Mouse (Mus musculus) liver, embryonic 16.5 days (tissue): Measurements from ENCODE around the gene Slc10a7. TPM values are rescaled to one million over a fixed set of nuclear protein-coding genes. Genes with fewer than 3 reads are reported as not detected.
"Not testable (repeated sequence)": the region's sequence is repeated elsewhere in the genome, so short reads cannot be mapped to it uniquely, and the experiment has no call there.

Source experiments
- ATAC-seq: fragments of 200-750 bp; cut with Nextera tagmentation; 2 replicates; pipeline ENCODE4 v1.8.0; 2017; ENCODE audit warnings: low read depth, mild to moderate bottlenecking, moderate number of reproducible peaks, moderate library complexity
- H3K27ac ChIP-seq: fragments of 300-500 bp; sonication (generic); 2 replicates; pipeline ENCODE4 v1.5.1; 2014; ENCODE audit warnings: mild to moderate bottlenecking, low read length
- H3K27me3 ChIP-seq: fragments of 300-500 bp; sonication (generic); 2 replicates; pipeline ENCODE4 v1.6.1; 2014; ENCODE audit warnings: low read depth, low read length, mixed read lengths; ENCODE audit not compliant: control insufficient read depth, insufficient read depth
- H3K36me3 ChIP-seq: fragments of 300-500 bp; sonication (generic); 2 replicates; pipeline ENCODE4 v1.6.1; 2014; ENCODE audit warnings: mild to moderate bottlenecking; ENCODE audit not compliant: control insufficient read depth, insufficient read depth
- H3K4me1 ChIP-seq: fragments of 300-500 bp; sonication (generic); 2 replicates; pipeline ENCODE4 v1.6.1; 2014; ENCODE audit warnings: low read depth, low read length, mixed read lengths; ENCODE audit not compliant: control insufficient read depth
- H3K4me2 ChIP-seq: fragments of 300-500 bp; sonication (generic); 2 replicates; pipeline ENCODE4 v1.6.1; 2014; ENCODE audit warnings: low read depth, low read length, mixed read lengths
- H3K4me3 ChIP-seq: fragments of 300-500 bp; sonication (generic); 2 replicates; pipeline ENCODE4 v1.5.1; 2014; ENCODE audit warnings: low read depth, mild to moderate bottlenecking, low read length
- H3K9ac ChIP-seq: fragments of 300-500 bp; sonication (generic); 2 replicates; pipeline ENCODE4 v1.6.1; 2014; ENCODE audit warnings: low read depth, low read length
- H3K9me3 ChIP-seq: fragments of 300-500 bp; sonication (generic); replicated peaks from 2 replicates; pipeline ENCODE4 v1.6.1; 2016; ENCODE audit warnings: low read length; ENCODE audit not compliant: control insufficient read depth
- WGBS: fragments of 180-500 bp; shearing (Covaris S2); extraction: QIAGEN DNeasy Blood & Tissue Kit; methylation state at CpG from one replicate; pipeline ENCODE4 v1.1.7; 2014; ENCODE audit not compliant: insufficient replicate concordance; 5-methylcytosine and 5-hydroxymethylcytosine counted together
- polyA plus RNA-seq: library from polyadenylated mRNA; unstranded; fragments of >200 nt; fragmentation: Nextera tagmentation; extraction: Ambion mirVana; gene quantifications from 2 replicates; pipeline ENCODE4 v1.2.1, GENCODE M21; 2015

Gene Slc10a7
- polyA plus RNA-seq, 1 experiment from 2014 or later = 6.2 TPM

DNA sequence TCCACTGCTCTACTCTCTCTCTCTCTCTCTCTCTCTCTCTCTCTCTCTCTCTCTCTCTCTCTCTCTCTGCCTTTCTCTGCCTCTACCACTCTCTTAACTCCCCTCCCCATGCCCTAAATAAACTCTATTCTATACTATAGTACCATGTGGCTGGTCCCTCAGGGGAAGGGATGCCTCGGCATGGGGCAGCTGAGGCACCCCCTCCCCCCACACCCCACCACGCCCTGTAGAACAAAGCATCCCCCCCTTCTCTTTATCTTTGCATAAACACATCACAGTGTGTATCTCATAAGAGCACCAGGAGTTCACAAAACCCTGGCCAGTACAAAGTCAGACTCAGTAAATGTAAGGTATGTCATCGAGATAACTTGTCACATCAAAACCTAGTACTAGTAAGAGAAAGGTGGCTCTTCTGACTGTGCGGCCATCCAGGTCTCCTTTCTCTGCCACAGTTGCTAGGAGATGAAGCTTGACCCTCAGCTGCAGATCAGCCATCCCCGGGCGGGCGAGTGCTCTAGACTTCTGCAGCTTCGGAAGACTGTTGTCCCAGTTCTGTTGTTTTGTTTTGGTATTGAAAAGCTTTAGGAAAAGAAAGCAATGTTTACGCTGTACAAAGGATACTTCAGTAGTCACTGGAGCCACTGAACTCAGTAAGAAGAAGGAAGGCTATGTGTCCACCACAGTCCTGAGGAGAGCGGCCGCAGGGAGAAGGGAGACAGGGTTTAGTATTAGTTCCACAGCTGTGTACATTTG is 194.1 kb downstream of the Slc10a7 start:
- Histone ChIP-seq H3K27ac (no peak overlapping the region), H3K36me3 (no peaks in the 10 kb centered on the region), H3K4me1 (no peaks in the 10 kb centered on the region), H3K4me3 (no peak overlapping the region), H3K4me2 (no peak overlapping the region), H3K9me3 (no peaks in the 10 kb centered on the region), H3K9ac (no peak overlapping the region), H3K27me3 (no peaks in the 10 kb centered on the region)
- WGBS = 71% methylated on average over 11 of the region's 11 CpGs
- ATAC-seq = no peak

DNA sequence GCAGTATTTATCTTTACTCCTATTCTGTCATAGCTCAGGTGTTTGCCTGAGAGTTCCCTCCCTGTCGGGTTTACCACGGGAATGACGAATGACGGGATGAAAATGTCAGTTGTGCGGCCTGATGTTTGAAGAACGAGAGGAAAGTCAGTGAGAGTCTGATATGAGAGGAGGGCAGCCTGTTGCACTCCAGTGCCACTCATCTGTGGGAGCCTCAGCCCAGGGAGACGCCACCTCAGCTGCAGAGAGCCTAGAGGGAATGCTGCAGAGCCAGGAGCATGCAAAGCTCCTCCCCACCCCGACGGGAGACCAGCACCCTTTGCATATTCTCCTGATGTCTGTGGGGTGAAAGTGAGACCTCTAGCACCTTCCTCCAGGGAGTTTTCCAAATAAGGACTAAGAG is 196.8 kb downstream of the Slc10a7 start:
- Histone ChIP-seq H3K36me3 (no peaks in the 10 kb centered on the region), H3K4me3 (no peak overlapping the region), H3K27me3 (no peaks in the 10 kb centered on the region), H3K4me2 (no peak overlapping the region), H3K27ac (no peak overlapping the region), H3K9me3 (no peaks in the 10 kb centered on the region), H3K9ac (no peak overlapping the region), H3K4me1 (no peaks in the 10 kb centered on the region)
- no peak for ATAC-seq
- WGBS = 58% methylated on average over 9 of the region's 9 CpGs

DNA sequence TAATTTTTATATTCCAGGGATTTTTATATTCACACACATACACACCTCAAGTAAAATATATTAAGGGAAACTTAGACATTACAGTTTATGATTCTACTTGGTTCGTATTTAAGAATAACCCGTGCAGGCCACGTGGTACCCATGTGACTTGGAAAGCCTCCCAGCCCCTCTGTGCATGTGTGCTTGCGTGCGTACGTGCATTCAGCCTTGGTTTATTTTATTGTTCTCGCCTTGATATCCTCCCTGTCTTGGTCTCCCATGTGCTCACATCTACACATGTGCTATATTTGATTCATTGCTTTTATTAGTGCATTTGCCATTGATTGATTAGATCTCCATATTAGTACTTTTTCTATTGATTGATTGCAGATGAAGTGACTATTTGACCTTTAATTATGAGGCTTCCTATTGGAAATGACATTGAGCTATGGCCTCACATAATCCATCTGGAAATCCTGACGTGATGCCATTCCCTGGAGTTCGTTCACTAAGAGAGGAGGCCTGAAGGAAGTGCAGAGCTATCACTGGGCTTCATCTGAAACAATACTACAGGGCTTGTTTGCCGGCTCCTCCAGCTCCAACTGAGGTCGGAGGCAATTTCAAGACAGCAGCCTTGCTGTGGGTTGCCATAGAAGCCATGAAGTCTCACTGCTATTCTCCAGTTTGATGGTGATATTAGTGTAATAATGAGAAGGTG is 200.9 kb downstream of the Slc10a7 start:
- H3K27me3 ChIP-seq = no peaks in the 10 kb centered on the region
- no peak overlapping the region for H3K27ac ChIP-seq
- H3K4me3 ChIP-seq = no peak overlapping the region
- no peak for ATAC-seq
- 72% methylated on average over 11 of the region's 11 CpGs for WGBS
- H3K4me2 ChIP-seq = no peak overlapping the region
- H3K9ac ChIP-seq = no peak overlapping the region
- H3K4me1 ChIP-seq = no peaks in the 10 kb centered on the region
- H3K9me3 ChIP-seq = no peaks in the 10 kb centered on the region
- H3K36me3 ChIP-seq = no peaks in the 10 kb centered on the region

DNA sequence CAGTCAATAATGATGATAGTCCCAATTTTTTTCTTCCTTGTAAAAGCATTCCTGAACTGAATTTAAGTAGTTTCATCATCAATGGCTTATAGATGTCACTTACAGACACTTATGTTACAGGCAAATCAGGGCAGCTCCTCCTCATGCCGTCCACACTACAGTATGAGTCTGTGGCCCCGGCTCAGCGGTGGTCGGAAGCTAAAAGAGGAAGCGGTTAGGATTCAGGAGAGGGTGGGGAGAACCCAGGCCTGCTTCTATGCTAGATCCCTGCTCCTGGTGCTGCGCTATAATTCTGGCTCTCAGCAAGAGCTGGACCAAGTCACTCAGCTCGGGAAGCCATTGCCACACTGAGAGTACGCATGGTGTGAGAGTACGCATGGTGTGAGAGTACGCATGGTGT is 201.8 kb downstream of the Slc10a7 start:
- Histone ChIP-seq H3K27ac (no peak overlapping the region), H3K4me3 (no peak overlapping the region), H3K9me3 (no peaks in the 10 kb centered on the region), H3K4me2 (no peak overlapping the region), H3K27me3 (no peaks in the 10 kb centered on the region), H3K4me1 (no peaks in the 10 kb centered on the region), H3K36me3 (no peaks in the 10 kb centered on the region), H3K9ac (no peak overlapping the region)
- ATAC-seq = no peak
- WGBS = 44% methylated on average over 10 of the region's 10 CpGs

DNA sequence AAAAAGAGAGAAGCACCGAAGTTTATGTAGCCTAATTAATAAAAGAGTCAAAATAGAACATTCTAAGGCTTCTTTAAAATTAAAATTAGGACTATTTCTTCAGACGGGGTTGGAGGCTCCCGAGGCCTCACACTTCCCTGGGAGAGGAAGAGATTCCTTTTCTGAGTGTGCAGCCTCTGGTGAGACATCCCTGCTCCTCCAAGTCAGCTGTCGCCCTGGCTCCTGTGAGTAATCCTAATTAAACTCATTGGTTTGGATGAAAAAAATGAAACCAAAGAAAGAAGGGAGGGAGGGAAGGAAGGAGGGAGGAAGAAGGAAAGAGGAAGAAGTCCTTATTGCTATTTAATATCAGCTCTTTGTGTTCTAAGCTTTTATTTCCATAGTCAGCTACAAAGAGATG is 205.7 kb downstream of the Slc10a7 start:
- H3K4me2 ChIP-seq = no peak overlapping the region
- WGBS = 61% methylated on average over 4 of the region's 4 CpGs
- no peaks in the 10 kb centered on the region for H3K27me3 ChIP-seq
- H3K9ac ChIP-seq = no peak overlapping the region
- H3K4me3 ChIP-seq = no peak overlapping the region
- H3K9me3 ChIP-seq = no peaks in the 10 kb centered on the region
- H3K27ac ChIP-seq = no peak overlapping the region
- H3K36me3 ChIP-seq = no peaks in the 10 kb centered on the region
- no peak for ATAC-seq
- H3K4me1 ChIP-seq = no peaks in the 10 kb centered on the region

DNA sequence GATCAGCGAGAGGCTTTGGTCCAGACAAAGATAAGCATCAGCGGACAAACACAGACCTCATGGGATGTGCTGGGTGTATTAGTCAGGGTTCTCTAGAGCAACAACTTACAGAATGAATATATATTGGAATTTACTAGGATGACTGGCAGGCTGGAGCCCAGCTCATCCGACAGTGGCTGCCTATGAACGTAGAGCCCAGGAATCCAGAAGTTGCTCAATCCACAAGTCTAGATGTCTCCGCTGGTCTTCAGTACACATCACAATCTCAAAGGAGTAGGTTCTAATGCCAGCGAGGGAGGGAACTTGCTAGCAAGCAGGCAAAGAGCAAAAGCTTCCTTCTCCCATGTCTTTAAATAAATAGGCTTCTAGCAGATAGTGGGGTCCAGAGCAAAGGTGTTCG is 207.4 kb downstream of the Slc10a7 start:
- 68% methylated on average over 7 of the region's 7 CpGs for WGBS
- Histone ChIP-seq H3K9me3 (no peaks in the 10 kb centered on the region), H3K27ac (no peak overlapping the region), H3K36me3 (no peaks in the 10 kb centered on the region), H3K27me3 (no peaks in the 10 kb centered on the region), H3K4me2 (no peak overlapping the region), H3K9ac (no peak overlapping the region), H3K4me3 (no peak overlapping the region), H3K4me1 (no peaks in the 10 kb centered on the region)
- ATAC-seq = no peak

DNA sequence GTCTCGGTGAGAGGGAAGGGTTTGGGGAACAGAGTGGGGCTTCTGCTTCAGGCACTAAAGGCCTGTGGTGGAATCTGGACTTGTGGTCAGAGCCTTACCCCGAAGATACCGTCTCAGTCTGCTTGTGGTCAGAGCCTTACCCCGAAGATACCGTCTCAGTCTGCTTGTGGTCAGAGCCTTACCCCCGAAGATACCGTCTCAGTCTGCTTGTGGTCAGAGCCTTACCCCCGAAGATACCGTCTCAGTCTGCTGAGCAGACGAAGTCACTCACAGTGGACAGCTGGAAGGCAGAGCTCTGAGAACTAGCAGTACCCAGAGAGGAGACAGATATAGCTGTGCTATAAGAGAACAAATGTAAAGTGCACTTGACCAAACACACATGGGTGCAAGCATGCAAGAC is 208.0 kb downstream of the Slc10a7 start:
- H3K9me3 ChIP-seq, H3K36me3 ChIP-seq, ATAC-seq, H3K4me2 ChIP-seq, H3K4me3 ChIP-seq, H3K27ac ChIP-seq, H3K27me3 ChIP-seq, H3K9ac ChIP-seq, H3K4me1 ChIP-seq: not testable (repeated sequence)
- WGBS = 20% methylated on average over 10 of the region's 10 CpGs

DNA sequence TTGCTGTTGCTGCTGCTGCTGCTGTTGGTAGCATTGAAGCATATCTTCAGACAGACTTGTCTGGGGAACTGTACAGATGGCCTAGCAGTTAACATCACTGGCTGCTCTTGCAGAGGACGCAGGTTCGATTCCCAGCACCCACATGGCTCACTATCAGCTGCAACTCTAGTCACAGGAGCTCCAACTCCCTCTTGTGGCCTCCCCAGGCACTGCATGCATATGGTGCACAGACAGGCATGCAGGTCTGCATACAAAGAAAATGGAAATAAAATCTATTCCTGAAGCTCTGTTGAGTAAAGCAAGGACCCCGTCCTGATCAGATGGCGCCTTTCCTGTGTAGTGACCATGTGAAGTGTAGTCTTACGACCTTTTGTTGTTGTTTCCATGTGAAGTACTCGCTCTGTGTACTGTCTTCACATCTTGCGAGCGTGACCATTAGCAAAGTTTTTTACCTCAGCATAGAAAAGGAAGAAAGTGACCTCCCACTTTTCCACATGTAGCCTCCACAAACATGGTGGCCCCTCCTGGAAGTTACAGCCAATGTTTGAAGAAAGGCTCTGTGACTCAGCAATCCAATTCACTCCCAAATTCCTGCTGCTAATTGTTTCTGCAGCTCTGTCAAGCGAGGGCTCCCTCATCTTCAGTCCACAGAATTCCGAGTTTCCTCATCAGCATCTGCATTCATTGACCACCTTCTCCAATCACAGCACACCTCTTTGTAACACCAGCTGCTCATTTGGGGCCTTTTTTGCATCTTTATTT is 210.3 kb downstream of the Slc10a7 start:
- no peak overlapping the region for H3K4me2 ChIP-seq
- H3K4me1 ChIP-seq = no peaks in the 10 kb centered on the region
- H3K9ac ChIP-seq = no peak overlapping the region
- H3K27ac ChIP-seq = no peak overlapping the region
- no peaks in the 10 kb centered on the region for H3K27me3 ChIP-seq
- ATAC-seq = no peak
- H3K9me3 ChIP-seq = no peaks in the 10 kb centered on the region
- no peak overlapping the region for H3K4me3 ChIP-seq
- WGBS = 74% methylated on average over 10 of the region's 10 CpGs
- H3K36me3 ChIP-seq = no peaks in the 10 kb centered on the region

DNA sequence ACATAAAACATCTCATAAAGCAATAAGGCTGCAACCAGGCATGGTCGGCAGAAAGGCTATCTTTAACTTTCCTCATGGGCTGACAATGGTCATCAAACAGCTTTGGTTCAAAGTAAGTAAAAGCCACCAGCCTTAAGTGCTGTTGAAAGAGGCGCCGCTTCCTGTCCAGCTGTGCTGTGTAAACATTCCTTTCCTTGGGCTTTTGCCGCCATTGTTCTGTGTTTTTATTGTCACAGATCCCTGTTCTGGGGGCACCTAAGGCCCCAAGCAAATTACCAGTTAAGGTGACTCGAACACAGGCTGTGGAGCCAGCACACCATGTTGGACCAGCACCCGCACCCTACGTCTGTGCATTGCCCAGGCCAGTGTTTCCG is 210.9 kb downstream of the Slc10a7 start:
- no peaks in the 10 kb centered on the region for H3K4me1 ChIP-seq
- no peak overlapping the region for H3K9ac ChIP-seq
- no peak overlapping the region for H3K27ac ChIP-seq
- no peaks in the 10 kb centered on the region for H3K9me3 ChIP-seq
- 77% methylated on average over 8 of the region's 8 CpGs for WGBS
- H3K4me3 ChIP-seq = no peak overlapping the region
- no peaks in the 10 kb centered on the region for H3K36me3 ChIP-seq
- no peaks in the 10 kb centered on the region for H3K27me3 ChIP-seq
- no peak for ATAC-seq
- H3K4me2 ChIP-seq = no peak overlapping the region
